Mouse (Mus musculus) spleen, adult 2 months (tissue): ENCODE data around the gene Hist1h2ae. TPM values are rescaled to one million over a fixed set of nuclear protein-coding genes. Genes with fewer than 3 reads are reported as not detected.
A peak's percentile ranks its signal among the peaks of the same experiment; 100 is the strongest.
"Not testable (repeated sequence)": the region's sequence is repeated elsewhere in the genome, so short reads cannot be mapped to it uniquely, and the experiment has no call there.

Experiments used
- DNase-seq, 2 experiments: peaks; one replicate each; pipeline versions ENCODE4 v3.0.0 to v3.0.0-alpha.2; 2012 to 2021; ENCODE audit warnings: low spot score in 2 of 2, low read depth in 1 of 2
- H3K27ac ChIP-seq: fragments of 200-500 bp; 2 replicates; pipeline ENCODE4 v1.5.1; 2012; ENCODE audit warnings: low read length, inconsistent platforms; ENCODE audit not compliant: insufficient read depth
- H3K27me3 ChIP-seq: fragments of 200-500 bp; 2 replicates; pipeline ENCODE4 v1.6.1; 2012; ENCODE audit warnings: mild to moderate bottlenecking, moderate library complexity, low read length, inconsistent platforms; ENCODE audit not compliant: control insufficient read depth, insufficient read depth
- H3K36me3 ChIP-seq: fragments of 200-500 bp; 2 replicates; pipeline ENCODE4 v1.6.1; 2012; ENCODE audit warnings: mild to moderate bottlenecking, low read length, inconsistent platforms; ENCODE audit not compliant: control insufficient read depth, insufficient read depth
- H3K4me1 ChIP-seq: fragments of 200-500 bp; 2 replicates; pipeline ENCODE4 v1.6.1; 2011; ENCODE audit warnings: inconsistent platforms; ENCODE audit not compliant: control insufficient read depth, insufficient read depth, insufficient read length
- H3K4me3 ChIP-seq: fragments of 200-500 bp; 2 replicates; pipeline ENCODE4 v1.5.1; 2011; ENCODE audit warnings: mild to moderate bottlenecking, inconsistent platforms; ENCODE audit not compliant: insufficient read depth, insufficient read length; ENCODE audit errors: extremely low read depth
- CTCF ChIP-seq: fragments of 200-500 bp; IDR thresholded peaks from 2 replicates; pipeline ENCODE4 v1.5.1; 2011; ENCODE audit warnings: mild to moderate bottlenecking, inconsistent platforms; ENCODE audit not compliant: insufficient read depth, insufficient read length, insufficient replicate concordance; ENCODE audit errors: extremely low read depth
- POLR2A ChIP-seq: fragments of 200-500 bp; IDR thresholded peaks from 2 replicates; pipeline ENCODE4 v1.6.1; 2011; ENCODE audit warnings: low read depth, low read length, inconsistent platforms
- WGBS: fragments of 180-500 bp; shearing (Covaris S2); methylation state at CpG from one replicate; pipeline ENCODE4 v1.1.7; 2018; 5-methylcytosine and 5-hydroxymethylcytosine counted together
- polyA plus RNA-seq: library from polyadenylated mRNA; depleted of rRNA; stranded (reverse); fragments of >200 nt; gene quantifications from 2 replicates; pipeline ENCODE4 v1.2.3, GENCODE M21; 2012

Hist1h2ae gene
- polyA plus RNA-seq, 1 experiment: 15.5 TPM

- H3K36me3 ChIP-seq: no peaks in the 10 kb centered on the region
- H3K27me3 ChIP-seq: no peaks in the 10 kb centered on the region
- no peak overlapping the region for H3K4me3 ChIP-seq
- 85% methylated on average over 3 of the region's 3 CpGs for WGBS
- TF ChIP-seq CTCF (no peak), POLR2A (no peak)
- no peak for DNase-seq
- H3K27ac ChIP-seq: no peak overlapping the region
- no peaks in the 10 kb centered on the region for H3K4me1 ChIP-seq
These were observed 29.5 kb downstream of the Hist1h2ae start for GRCm38 (mm10) chr13:23541497-23541896.

DNA sequence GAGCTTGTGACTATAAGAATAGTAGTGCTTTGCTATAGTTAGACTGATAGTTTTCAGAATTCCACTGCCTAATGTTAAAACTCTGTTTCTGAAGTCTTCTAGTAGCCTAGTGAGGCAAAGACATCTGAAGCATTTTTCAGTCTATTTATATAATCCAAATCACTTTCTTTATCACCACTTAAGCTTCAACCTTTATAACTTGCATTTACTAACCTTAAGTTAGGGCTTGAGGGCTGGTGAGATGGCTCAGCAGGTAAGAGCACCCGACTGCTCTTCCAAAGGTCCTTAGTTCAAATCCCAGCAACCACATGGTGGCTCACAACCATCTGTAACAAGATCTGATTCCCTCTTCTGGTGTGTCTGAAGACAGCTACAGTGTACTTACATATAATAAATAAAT is 31.2 kb downstream of the Hist1h2ae start:
- H3K4me1 ChIP-seq, H3K4me3 ChIP-seq, H3K27ac ChIP-seq, H3K27me3 ChIP-seq, H3K36me3 ChIP-seq, DNase-seq: not testable (repeated sequence)
- 90% methylated on average over 1 of the region's 1 CpGs for WGBS

GRCm38 (mm10) chr13:23538249-23538648 is 32.8 kb downstream of the Hist1h2ae start:
- no peak for TF ChIP-seq POLR2A
- DNase-seq: no peak
- 87% methylated on average over 5 of the region's 5 CpGs for WGBS
- no peaks in the 10 kb centered on the region for H3K36me3 ChIP-seq
- peaks cover 3% of the 10 kb centered on the region; the same call in 1 of the 2 replicates for H3K4me1 ChIP-seq
- H3K27me3 ChIP-seq: no peaks in the 10 kb centered on the region
- no peak overlapping the region for H3K4me3 ChIP-seq
- no peak overlapping the region for H3K27ac ChIP-seq

- DNase-seq: no peak
- Histone ChIP-seq H3K27ac (no peak overlapping the region), H3K4me1 (peaks cover 3% of the 10 kb centered on the region; the same call in 1 of the 2 replicates), H3K36me3 (no peaks in the 10 kb centered on the region), H3K27me3 (no peaks in the 10 kb centered on the region), H3K4me3 (no peak overlapping the region)
- 83% methylated on average over 3 of the region's 3 CpGs for WGBS
- no peak for TF ChIP-seq POLR2A
- TF ChIP-seq CTCF: no peak
These were observed 33.9 kb downstream of the Hist1h2ae start for GRCm38 (mm10) chr13:23537006-23537710.

GRCm38 (mm10) chr13:23536076-23536822 is 34.8 kb downstream of the Hist1h2ae start:
- Histone ChIP-seq H3K36me3 (no peaks in the 10 kb centered on the region), H3K27ac (no peak overlapping the region), H3K4me3 (no peak overlapping the region), H3K4me1 (peaks cover 3% of the 10 kb centered on the region; the same call in 1 of the 2 replicates), H3K27me3 (no peaks in the 10 kb centered on the region)
- 30% methylated on average over 7 of the region's 7 CpGs for WGBS
- DNase-seq: no peak
- no peak for TF ChIP-seq POLR2A
- no peak for TF ChIP-seq CTCF

DNA sequence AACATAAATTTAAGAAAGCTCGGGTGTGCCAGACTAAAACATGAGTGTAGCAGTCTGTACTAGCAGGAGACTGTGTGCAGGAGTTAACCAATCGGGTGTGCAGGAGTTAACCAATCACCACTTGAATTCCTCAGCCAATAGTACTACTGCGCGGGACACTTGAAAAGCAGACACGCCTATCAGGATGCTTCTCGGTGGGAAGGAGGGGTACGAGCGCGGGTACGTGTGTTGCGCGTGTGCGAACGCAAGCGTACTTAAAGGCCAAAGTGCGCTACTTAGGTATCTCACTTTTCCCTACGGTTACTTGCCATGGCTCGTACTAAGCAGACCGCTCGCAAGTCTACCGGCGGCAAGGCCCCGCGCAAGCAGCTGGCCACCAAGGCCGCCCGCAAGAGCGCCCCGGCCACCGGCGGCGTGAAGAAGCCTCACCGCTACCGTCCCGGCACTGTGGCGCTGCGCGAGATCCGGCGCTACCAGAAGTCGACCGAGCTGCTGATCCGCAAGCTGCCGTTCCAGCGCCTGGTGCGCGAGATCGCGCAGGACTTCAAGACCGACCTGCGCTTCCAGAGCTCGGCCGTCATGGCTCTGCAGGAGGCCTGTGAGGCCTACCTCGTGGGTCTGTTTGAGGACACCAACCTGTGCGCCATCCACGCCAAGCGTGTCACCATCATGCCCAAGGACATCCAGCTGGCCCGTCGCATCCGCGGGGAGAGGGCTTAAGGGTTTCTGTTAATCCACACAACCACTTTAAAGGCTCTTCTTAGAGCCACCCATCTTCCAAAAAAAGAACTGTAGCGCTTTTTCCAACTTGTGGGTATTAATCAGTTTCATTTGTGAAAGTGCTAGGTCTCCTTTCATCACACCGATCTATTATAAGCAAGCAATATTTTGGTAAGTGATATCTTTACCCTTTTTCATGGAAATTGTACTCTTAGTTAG is 35.6 kb downstream of the Hist1h2ae start, which contains the start of gene Hist1h3g:
Hist1h3g (plus strand) TSS at position 286 of the 939 bp plus-strand sequence.
- DNase-seq: peak; percentile 78 to 86
- Histone ChIP-seq H3K4me3 (peak within 1 kb of the TSS; percentile 59), H3K27ac (peak within 1 kb of the TSS; percentile 11; the same call in 1 of the 2 replicates)
- H3K4me1 ChIP-seq, H3K36me3 ChIP-seq, H3K27me3 ChIP-seq: not testable (repeated sequence)
- under 1% methylated on average over 56 of the region's 62 CpGs for WGBS
